Mouse (Mus musculus) gastrocnemius, adult 18-20 months (tissue): Measurements from ENCODE around the gene Uso1. TPM values are rescaled to one million over a fixed set of nuclear protein-coding genes. Genes with fewer than 3 reads are reported as not detected.
A peak's percentile ranks its signal among the peaks of the same experiment; 100 is the strongest.
"Not testable (repeated sequence)": the region's sequence is repeated elsewhere in the genome, so short reads cannot be mapped to it uniquely, and the experiment has no call there.

Experiments
- DNase-seq: peaks from one replicate; pipeline ENCODE4 v3.0.0; 2021; ENCODE audit warnings: low spot score
- total RNA-seq, 2 experiments: library from RNA; stranded (reverse); gene quantifications; 2 replicates each; pipeline ENCODE4 v1.2.3; 2021

The Uso1 gene
- total RNA-seq, 2 experiments from 2014 or later: 68.3 to 72.6 TPM

GRCm38 (mm10) chr5:92188881-92189483 lies 51.2 kb downstream of the Uso1 start:
- no peak for DNase-seq

GRCm38 (mm10) chr5:92195716-92196115 lies 58.0 kb downstream of the Uso1 start:
- not testable (repeated sequence) for DNase-seq

GRCm38 (mm10) chr5:92196895-92197811 lies 59.4 kb downstream of the Uso1 start:
- no peak for DNase-seq

- DNase-seq: no peak
Measured at GRCm38 (mm10) chr5:92198266-92198665, 60.5 kb downstream of the Uso1 start.

- DNase-seq: no peak
Measured at GRCm38 (mm10) chr5:92204162-92205036, 66.7 kb downstream of the Uso1 start.

- DNase-seq: no peak
Measured at GRCm38 (mm10) chr5:92205184-92205583, 67.4 kb downstream of the Uso1 start.

- DNase-seq: peak; percentile 65
Measured at GRCm38 (mm10) chr5:92205706-92206105, 68.0 kb downstream of the Uso1 start.

GRCm38 (mm10) chr5:92206121-92206520 lies 68.4 kb downstream of the Uso1 start:
- peak; percentile 34 for DNase-seq

- DNase-seq: no peak
Measured at GRCm38 (mm10) chr5:92210205-92210604, 72.5 kb downstream of the Uso1 start.

GRCm38 (mm10) chr5:92212231-92212630 lies 74.5 kb downstream of the Uso1 start:
- DNase-seq: no peak

GRCm38 (mm10) chr5:92215308-92215707 lies 77.6 kb downstream of the Uso1 start, which contains the start of gene U90926:
Gene U90926 (minus strand): TSS chr5:92215408.
- no peak for DNase-seq

GRCm38 (mm10) chr5:92218915-92219793 lies 81.4 kb downstream of the Uso1 start:
- DNase-seq: no peak

- no peak for DNase-seq
Measured at GRCm38 (mm10) chr5:92219826-92220225, 82.1 kb downstream of the Uso1 start.

GRCm38 (mm10) chr5:92220287-92220902 lies 82.7 kb downstream of the Uso1 start:
- DNase-seq: no peak

GRCm38 (mm10) chr5:92227782-92228181 lies 90.0 kb downstream of the Uso1 start:
- DNase-seq: no peak

- no peak for DNase-seq
Measured at GRCm38 (mm10) chr5:92228776-92229175, 91.0 kb downstream of the Uso1 start.

GRCm38 (mm10) chr5:92229514-92229913 lies 91.8 kb downstream of the Uso1 start:
- DNase-seq: no peak

GRCm38 (mm10) chr5:92230306-92230705 lies 92.6 kb downstream of the Uso1 start:
- no peak for DNase-seq

GRCm38 (mm10) chr5:92231836-92232235 lies 94.1 kb downstream of the Uso1 start:
- DNase-seq: no peak

GRCm38 (mm10) chr5:92233366-92233765 lies 95.6 kb downstream of the Uso1 start:
- DNase-seq: no peak
